Mouse (Mus musculus): Measurements from ENCODE around the gene Cnn2.
"Not testable (repeated sequence)": the region's sequence is repeated elsewhere in the genome, so short reads cannot be mapped to it uniquely, and the experiment has no call there.

Cnn2 gene

DNA sequence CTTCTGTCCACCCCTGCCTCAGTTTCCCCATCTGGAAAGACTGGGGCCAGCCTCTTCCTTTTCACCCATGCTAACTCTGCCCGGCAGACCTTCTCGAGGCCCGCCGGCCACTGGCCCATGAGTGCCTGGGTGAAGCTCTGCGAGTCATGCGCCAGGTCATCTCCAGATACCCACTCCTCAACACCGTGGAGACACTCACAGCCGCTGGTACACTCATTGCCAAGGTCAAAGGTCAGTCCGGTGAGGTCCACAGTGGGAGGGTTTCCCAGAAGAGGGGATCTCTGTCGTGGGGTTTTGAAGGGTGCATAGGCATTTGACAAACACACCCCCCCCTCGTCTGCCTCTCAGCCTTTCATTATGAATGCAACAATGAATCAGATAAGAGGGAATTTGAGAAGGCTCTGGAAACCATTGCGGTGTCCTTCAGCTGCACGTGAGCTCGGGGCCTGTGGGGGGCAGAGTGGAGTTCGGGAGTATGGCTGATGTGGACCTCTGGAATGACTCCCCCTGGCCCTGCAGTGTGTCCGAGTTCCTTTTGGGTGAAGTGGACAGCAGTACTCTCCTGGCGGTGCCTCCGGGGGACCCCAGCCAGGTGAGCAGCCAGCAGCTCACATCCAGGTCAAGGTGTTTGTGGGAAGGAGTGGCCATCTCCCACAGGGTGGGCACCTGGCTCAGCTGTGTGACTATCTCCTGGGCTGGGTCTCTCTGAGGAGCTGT is 32.4 kb downstream of the Cnn2 start:
- no peak for DNase-seq

- DNase-seq, result no peak
Observed at GRCm38 (mm10) chr10:80021320-80021641, 32.9 kb downstream of the Cnn2 start.

- DNase-seq, result no peak
Observed at GRCm38 (mm10) chr10:80022164-80022563, 33.8 kb downstream of the Cnn2 start.

- no peak for DNase-seq
Observed at GRCm38 (mm10) chr10:80022806-80023205, 34.4 kb downstream of the Cnn2 start.

DNA sequence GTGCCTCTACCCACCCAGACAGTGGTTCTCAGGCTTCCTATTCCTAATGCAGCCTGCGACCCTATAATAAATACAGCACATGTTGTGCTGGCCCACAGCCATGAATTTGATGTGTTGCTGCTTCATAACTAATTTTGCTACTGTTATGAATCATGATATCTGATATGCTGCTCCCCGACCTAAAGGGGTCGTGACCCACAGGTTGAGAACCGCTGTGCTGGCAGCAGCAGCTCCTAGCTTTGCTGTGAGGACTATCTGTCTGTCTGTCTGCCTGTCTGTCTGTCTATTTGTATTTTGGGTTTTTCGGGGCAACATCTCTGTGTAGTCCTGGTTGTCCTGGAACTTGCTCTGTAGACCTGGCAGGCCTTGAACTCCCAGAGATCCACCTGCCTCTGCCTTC is 35.4 kb downstream of the Cnn2 start:
- no peak for DNase-seq

GRCm38 (mm10) chr10:80024229-80025043 is 36.1 kb downstream of the Cnn2 start:
- DNase-seq, result peak; percentile 62 to 71

- no peak for DNase-seq
Observed at GRCm38 (mm10) chr10:80025044-80025347, 36.6 kb downstream of the Cnn2 start.

GRCm38 (mm10) chr10:80025463-80025862 is 37.1 kb downstream of the Cnn2 start:
- DNase-seq, result no peak

- peak in 1 of 2 experiments; percentile 48 for DNase-seq
Observed at GRCm38 (mm10) chr10:80025889-80026288, 37.5 kb downstream of the Cnn2 start.

GRCm38 (mm10) chr10:80027681-80028520 is 39.5 kb downstream of the Cnn2 start:
- no peak for DNase-seq

DNA sequence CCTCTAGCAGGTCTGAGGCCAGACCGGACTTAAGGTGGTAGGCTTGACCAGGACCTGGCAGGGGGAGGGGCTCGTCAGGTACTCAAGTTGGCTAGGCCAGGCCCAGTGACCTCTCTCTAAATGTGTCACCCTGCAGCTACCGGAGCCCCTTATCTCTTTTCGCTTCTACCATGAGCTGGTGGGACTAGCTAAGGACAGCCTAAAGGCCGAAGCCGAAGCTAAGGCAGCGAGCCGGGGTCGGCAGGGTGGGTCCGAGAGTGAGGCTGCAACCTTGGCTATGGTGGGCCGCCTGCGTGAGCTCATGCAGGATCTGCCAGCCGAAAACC is 40.1 kb downstream of the Cnn2 start:
- no peak for DNase-seq

- DNase-seq, result no peak
Observed at GRCm38 (mm10) chr10:80030191-80030590, 41.8 kb downstream of the Cnn2 start.

DNA sequence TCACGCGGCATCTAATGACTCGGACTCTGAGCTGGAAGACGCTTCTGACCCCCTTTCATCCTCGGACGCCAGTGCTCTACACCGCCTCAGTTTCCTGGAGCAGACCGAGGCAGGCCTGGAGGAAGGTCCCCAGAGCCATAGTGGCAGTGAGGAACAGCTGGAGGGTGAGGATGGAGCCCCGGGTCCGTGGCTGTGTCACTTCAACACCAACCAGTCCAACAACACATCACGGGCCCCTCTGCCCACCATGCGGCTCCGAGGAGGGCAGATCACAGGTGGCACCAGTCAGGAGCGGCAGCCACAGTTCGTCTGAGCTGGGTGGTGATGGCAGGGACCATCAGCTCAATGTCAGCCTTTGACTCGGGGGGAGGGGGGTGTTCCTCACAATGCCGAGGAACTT is 42.4 kb downstream of the Cnn2 start:
- no peak for DNase-seq

- DNase-seq, result peak; percentile 77 to 83
Observed at GRCm38 (mm10) chr10:80032799-80033480, 44.6 kb downstream of the Cnn2 start.

DNA sequence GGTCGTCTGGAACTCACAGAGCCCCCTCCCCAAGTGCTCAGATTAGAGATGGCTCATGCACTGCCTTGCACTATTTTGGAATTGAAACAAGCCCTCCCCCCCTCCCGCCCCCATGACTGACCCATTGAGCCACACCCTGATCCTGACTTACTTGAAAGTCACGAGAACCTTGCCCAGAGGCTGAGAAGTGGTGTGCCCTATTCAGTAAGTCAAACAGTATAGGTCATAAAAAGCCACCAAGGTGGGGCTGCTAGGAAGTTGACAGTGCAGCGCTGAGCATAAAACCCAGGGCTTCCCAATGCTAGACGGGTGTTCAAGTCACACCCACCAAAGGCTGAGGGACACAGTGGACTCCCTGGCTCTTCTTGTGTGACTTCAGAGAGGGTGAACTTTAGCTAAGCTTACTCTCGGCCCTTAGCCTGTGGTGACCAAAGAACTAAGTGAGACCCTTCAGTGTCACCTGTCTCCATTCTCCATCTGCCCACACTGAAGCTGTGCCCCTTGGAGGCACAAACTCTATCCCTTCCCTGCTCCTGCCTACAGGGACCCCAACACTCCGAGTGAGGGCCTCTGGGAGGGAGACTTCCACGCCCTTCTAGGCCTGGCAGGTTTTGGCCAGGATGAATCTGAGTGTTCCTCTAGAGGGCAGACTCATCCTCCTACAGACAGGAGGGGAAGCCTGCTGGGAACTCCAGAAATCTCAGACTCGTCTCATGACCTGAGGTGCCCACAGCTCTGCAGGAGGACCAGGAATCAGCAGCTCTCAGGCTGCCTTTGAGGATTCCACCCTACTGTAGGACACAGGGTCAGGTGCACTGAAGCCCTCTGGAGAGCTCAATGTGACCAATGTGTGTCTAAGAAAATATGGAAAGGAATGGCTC is 45.4 kb downstream of the Cnn2 start:
- peak in 1 of 2 experiments; percentile 29 for DNase-seq

- DNase-seq, result no peak
Observed at GRCm38 (mm10) chr10:80035148-80035547, 46.8 kb downstream of the Cnn2 start.

DNA sequence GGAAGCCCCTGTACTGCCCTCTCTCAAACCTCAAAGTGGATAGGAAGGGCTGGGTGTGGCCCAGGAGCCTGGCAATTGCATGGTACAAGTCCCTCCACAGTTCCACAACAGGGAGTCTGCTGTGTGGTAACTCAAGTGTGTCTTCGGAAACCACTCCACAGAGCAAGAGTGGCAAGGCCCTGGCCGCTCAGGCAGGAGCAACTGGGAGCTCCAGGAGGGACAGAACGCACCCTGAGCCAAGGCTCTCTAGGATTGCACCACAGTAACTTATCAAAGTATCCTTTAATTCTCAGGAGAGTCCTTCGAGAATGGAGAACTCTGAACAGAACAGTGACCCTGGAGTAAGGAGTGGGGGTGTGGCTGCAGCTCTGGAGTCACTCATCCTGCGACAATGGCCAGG is 47.3 kb downstream of the Cnn2 start:
- no peak for DNase-seq

DNA sequence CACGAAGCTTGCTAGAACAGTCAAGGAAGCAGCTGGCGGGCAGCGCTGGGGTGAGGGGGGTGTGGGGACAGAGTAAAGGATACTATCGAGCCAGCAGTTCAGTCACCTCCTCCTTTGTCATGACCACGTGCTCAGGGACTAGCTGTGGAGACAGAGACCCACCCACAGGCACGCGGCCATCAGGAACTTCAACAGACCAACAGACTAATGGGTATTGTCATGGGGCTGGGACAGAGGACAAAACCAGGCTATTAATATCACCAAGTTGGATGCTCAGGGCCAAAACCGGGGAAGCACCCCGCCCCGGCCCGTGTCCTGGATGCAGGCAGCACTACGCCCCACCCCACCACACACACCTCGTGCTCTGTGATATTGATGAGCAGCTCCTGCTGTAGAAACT is 48.4 kb downstream of the Cnn2 start:
- DNase-seq, result no peak

DNA sequence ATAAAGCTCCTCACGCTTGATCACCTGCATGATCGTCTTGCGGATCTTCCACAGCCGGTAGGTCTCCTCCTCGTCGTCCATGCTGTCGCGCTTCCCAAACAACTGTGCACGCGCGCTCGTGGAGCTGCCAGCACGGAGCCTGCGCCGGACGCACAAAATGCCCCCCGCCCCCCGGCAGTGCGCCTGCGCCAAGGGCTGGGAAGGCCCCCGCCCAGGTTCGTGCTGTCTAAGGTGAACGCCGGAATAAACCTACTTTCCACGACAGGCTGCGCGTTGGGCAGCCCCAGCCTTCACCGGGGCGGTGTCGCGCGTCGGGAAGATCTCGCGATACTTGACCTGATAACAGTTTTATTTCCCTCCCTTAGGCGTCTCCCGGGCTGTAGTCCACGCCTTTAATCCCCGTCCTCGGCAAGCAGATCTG is 51.2 kb downstream of the Cnn2 start, which contains the start of gene Polr2e:
TSS of gene Polr2e (minus strand) at position 237 of the 421 bp plus-strand sequence.
- DNase-seq, result peak; percentile 95 to 96

DNA sequence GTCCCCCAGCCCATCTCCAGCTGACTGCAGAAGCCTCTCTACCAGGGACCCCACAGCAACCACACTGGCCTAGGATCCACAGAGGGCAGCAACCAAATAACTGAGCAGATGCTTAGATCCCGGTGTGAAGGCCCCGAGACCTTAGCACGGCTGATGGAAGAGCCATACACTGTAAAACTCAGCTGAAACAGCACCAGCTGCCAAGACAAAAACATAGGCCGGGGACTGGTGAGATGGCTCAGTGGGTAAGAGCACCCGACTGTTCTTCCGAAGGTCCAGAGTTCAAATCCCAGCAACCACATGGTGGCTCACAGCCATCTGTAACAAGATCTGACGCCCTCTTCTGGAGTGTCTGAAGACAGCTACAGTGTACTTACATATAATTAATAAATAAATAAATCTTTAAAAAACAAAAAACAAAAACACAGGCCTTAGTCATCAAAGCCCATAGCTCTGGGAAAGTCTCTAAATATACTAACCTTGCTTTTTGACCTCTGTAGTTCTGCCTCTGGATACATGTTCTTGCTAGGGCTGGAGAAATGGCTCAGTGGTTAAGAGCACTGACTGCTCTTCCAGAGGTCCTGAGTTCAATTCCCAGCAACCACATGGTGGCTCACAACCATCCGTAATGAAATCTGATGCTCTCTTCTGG is 53.2 kb downstream of the Cnn2 start:
- DNase-seq, result not testable (repeated sequence)

GRCm38 (mm10) chr10:80044087-80044486 is 55.7 kb downstream of the Cnn2 start:
- DNase-seq, result no peak

Data from spleen, adult 18-20 months (tissue).